Mouse (Mus musculus) fat pad, adult 2 months (tissue): ENCODE measurements around the gene Cpvl.
A peak's percentile ranks its signal among the peaks of the same experiment; 100 is the strongest.

Experiments
- DNase-seq: peaks from one replicate; pipeline ENCODE4 v3.0.0-alpha.2; 2011; ENCODE audit warnings: low read depth, low spot score; ENCODE audit errors: extremely low read depth

The Cpvl gene

GRCm38 (mm10) chr6:53978571-53978970 is at the start of gene Cpvl:
Gene Cpvl (minus strand): TSS chr6:53978671.
- DNase-seq, result no peak

- no peak for DNase-seq
Measured at GRCm38 (mm10) chr6:54023846-54024245, 45.4 kb upstream of the Cpvl start.

DNA sequence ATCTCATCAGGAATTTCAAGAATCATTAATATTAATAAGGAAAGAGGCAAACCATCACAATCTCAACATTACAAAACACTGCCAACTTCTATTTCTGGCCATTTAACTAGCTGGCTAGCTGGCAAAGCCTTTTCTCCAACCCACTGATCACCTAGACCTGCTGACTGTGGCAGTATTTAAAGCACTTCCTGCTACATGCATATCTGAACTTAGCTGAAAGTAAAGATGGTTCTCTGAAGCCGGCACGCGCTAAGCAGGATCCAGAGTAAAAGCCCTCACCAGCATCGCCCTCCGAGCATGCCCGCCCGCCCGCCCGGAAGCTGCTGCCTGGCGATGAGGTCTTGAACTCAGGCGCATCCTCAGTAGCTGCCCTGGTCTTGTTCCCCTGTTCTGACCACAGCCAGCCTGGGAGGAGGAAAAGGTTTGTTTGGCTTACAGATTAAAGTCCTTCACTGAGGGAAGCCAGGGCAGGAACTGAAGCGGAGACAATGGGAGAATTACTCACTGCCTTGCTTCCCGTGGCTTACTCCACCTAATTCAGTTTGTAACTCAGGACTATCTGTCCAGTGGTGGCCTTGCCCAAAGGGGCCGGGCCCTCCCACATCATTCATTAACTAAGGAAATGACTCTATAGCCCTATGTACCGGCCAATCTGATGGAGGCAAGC is 42.8 kb upstream of the Cpvl start:
- DNase-seq, result no peak

GRCm38 (mm10) chr6:54018861-54019260 is 40.4 kb upstream of the Cpvl start:
- no peak for DNase-seq

DNA sequence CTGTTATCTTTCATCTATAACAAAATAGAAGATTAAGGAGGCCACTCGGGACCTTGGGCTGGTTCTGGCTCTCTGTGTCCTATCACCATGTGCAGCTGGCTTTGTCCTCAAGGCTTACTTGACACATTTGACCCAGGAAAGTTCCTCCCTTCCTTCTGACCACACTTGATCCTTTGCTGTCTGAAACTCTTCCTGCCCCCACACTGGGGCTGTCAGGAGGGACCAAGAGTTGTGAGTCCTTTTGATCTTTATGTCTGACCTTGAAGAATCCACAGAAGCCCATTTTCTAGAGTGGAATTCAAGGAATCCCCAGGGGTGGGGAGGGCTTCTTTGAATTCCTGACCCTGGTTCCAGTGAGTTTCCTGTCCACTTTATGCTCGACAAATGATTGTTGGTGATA is 39.6 kb upstream of the Cpvl start:
- DNase-seq, result no peak

DNA sequence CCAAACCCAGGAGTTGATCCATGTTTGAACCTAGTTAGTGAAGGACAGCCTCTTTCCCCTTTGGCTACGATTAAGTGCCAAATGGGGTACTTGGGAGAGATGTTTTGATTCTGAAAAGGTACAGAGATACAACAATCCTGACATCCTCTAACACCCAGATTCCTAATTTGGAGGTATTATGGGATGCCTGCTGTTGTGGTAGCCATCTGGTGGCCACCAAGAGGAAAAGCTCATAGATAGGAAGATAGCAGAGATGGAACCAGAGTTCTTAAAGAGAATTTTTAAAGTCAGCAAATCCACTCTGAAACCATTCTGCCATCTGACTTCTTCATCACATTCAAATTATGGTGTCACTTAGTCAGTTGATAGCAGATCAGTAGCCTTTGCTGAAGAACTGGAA is 33.7 kb upstream of the Cpvl start:
- DNase-seq, result no peak

DNA sequence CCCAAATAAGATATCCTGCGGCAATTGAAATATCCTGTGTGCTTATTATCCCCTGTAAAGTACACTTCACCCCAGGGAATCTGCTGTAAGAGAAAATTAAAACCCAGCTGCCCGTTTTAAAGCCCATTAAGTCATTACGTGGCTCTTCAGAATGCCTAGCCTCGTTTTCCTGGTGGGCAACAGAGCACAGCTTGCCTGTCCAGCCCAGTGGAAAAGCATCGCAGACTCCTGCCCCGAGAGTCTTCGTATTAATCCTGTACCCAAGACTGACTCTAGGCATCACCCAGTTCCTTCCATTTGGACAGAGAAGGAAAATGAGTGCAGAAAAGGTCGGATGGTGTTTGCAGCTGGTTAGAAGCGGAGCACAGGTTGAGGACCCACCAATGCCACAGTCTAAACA is 31.9 kb upstream of the Cpvl start:
- no peak for DNase-seq

GRCm38 (mm10) chr6:54009293-54009692 is 30.8 kb upstream of the Cpvl start:
- DNase-seq, result no peak

DNA sequence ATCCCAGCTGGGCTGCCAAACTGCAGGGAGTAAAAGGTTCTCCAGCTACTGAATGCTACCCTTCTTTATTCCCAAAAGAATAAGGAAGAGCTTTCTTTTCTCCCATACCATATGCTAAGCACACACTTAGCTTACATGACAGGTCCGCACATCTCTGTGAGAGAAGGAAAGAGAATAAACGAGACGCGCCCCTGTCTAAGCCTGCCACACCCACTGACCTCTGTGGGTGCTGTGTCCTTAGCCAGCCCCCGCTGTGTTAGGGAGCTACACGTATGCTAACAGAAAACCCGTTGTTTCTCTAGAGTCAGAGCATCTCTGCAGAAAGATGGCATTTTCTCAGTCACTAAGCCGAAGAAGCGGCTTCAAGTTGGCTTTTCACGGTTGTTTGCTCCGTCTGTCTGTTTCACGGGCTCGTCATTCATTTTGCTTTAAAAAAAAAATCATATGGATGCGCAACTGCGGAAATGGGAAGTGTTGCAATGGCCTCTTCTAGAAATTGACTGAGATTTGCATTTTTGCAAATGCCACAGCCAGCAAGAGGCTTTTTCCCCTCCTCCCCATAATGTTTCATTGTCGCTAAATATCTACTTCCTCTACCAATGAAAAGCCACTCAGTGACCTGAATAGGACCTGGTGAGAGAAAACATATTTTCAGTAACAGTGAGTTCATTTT is 30.1 kb upstream of the Cpvl start:
- no peak for DNase-seq

GRCm38 (mm10) chr6:54005302-54005701 is 26.8 kb upstream of the Cpvl start:
- no peak for DNase-seq

- peak; percentile 66 for DNase-seq
Measured at GRCm38 (mm10) chr6:53996226-53996955, 17.9 kb upstream of the Cpvl start.

GRCm38 (mm10) chr6:53995519-53995918 is 17.0 kb upstream of the Cpvl start:
- peak; percentile 34 for DNase-seq

GRCm38 (mm10) chr6:53992386-53992785 is 13.9 kb upstream of the Cpvl start:
- DNase-seq, result no peak

- DNase-seq, result no peak
Measured at GRCm38 (mm10) chr6:53987235-53987634, 8.8 kb upstream of the Cpvl start.

- DNase-seq, result no peak
Measured at GRCm38 (mm10) chr6:53986273-53986985, 8.0 kb upstream of the Cpvl start.

DNA sequence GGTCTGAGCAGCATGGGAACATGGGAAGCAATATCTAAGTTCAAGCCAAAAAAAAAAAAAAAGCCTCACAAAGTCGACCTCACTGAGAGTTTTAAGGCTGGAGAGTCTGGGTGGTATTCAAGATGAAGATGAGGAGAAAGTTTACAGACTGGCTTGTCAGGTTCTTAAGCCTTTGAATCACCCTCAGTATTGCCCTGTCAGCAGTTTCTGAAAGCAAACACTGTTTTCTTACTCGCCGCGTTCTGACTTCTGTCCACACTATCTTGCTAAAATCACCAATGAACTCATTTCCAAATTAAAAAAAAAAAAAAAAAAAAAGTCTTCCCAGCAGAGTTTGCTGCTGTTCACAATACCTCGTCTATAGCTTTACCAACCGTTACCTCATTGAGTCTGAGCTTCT is 5.3 kb upstream of the Cpvl start:
- DNase-seq, result no peak

GRCm38 (mm10) chr6:53982612-53983011 is 4.1 kb upstream of the Cpvl start:
- no peak for DNase-seq

- no peak for DNase-seq
Measured at GRCm38 (mm10) chr6:53982047-53982600, 3.7 kb upstream of the Cpvl start.

DNA sequence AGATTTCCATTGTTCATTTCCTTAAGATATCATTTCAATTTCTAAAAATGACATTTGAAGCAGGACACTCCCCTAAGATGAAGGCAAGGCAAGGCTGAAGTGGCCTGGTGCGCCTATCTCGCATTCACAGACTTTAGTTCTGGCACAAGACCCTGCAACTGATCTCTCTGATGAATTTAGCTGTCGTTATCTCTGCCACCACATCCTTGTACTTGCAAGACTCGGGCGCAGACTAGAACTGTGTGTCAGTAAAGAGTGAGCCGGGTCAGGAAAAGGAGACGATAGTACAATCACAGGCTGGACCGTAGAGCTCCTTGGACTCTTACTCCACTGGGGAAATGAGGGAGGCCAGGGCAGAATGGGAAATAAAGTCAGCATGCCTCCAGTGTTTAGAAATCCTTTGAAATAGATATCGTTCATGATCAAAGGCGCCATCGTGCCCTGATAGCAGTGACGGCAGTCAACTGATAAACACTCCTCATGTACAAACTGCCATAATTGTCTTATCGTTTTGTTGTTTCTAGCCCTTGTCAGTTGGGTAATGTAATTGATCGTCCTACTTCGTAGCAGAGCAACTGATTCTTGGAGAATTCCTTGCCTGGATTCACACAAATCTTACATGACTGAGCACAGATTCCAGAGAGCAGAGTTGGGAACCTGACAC is 2.5 kb upstream of the Cpvl start:
- DNase-seq, result no peak

DNA sequence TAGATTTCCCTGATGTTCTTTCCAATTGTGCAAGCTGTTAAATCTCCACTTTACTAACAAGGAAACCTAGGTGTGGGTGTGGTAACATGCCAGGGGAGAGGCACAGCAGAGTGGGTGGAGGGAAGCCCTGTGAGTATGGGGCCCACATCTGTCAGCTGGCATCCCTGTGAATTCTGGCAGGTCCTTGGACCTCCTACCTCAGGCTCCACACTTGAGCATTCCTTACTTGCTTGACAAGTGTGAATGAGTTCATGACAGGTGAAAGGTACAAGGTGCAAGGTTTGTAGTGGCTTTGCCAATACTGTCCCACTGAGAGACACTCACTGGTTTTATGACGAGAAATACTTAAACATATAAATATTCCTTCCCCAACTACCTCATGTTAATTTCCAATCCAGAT is 4.4 kb downstream of the Cpvl start:
- no peak for DNase-seq

DNA sequence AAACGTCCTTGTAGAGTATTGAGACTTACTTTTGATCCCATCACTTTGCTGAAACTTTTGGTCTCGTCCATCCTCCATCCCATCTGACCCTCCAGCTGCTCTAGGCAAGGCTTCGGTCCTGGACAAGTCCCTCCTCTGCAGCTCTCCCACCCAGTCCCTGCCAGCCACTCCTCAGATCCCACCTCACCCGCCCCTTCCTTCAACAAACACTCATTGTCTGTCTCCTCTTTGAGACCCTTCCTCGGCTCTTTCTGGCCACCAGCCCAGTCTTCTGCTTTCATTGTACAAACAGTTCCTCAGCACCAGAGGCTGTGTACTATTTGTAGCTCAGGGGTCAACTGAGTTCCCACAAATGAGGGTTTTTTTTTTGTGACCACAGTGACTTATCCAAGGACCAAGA is 5.0 kb downstream of the Cpvl start:
- DNase-seq, result no peak
